Mouse (Mus musculus) limb, embryonic 14.5 days (tissue): ENCODE measurements at regions not wholly inside any gene's neighbourhood (a gene's known extent, or its start where the extent isn't known, plus 50 kb on each side); places are given as distances from the start of the nearest gene placed in this dataset.

Experiments
- ATAC-seq: fragments of 200-750 bp; cut with Nextera tagmentation; 2 replicates; pipeline ENCODE4 v1.8.0; 2017; ENCODE audit warnings: low read depth, moderate number of reproducible peaks, moderate TSS enrichment; ENCODE audit not compliant: low FRiP score
- DNase-seq: peaks from one replicate; pipeline ENCODE4 v3.0.0-alpha.2; 2015; ENCODE audit warnings: low spot score
- H3K27ac ChIP-seq: fragments of 300-500 bp; sonication (generic); replicated peaks from 2 replicates; pipeline ENCODE4 v1.5.1; 2014; ENCODE audit warnings: low read depth, mild to moderate bottlenecking, low read length, moderate library complexity, mixed read lengths
- H3K27me3 ChIP-seq: fragments of 300-500 bp; sonication (generic); 2 replicates; pipeline ENCODE4 v1.6.1; 2014; ENCODE audit warnings: low read length, mixed read lengths; ENCODE audit not compliant: control insufficient read depth, insufficient read depth
- H3K36me3 ChIP-seq: fragments of 300-500 bp; sonication (generic); 2 replicates; pipeline ENCODE4 v1.6.1; 2014; ENCODE audit warnings: mild to moderate bottlenecking, low read length, moderate library complexity, mixed read lengths; ENCODE audit not compliant: control insufficient read depth, insufficient read depth
- H3K4me1 ChIP-seq: fragments of 300-500 bp; sonication (generic); 2 replicates; pipeline ENCODE4 v1.6.1; 2014; ENCODE audit warnings: antibody characterized with exemption, low read length, mixed read lengths; ENCODE audit not compliant: control insufficient read depth, insufficient read depth
- H3K4me2 ChIP-seq: fragments of 300-500 bp; sonication (generic); replicated peaks from 2 replicates; pipeline ENCODE4 v1.6.1; 2014; ENCODE audit warnings: low read depth, mild to moderate bottlenecking, low read length, moderate library complexity; ENCODE audit not compliant: severe bottlenecking
- H3K4me3 ChIP-seq: fragments of 300-500 bp; sonication (generic); replicated peaks from 2 replicates; pipeline ENCODE4 v1.5.1; 2014; ENCODE audit warnings: low read length
- H3K9ac ChIP-seq: fragments of 300-500 bp; sonication (generic); 2 replicates; pipeline ENCODE4 v1.6.1; 2014; ENCODE audit warnings: mild to moderate bottlenecking, low read depth, low read length, moderate library complexity; ENCODE audit not compliant: severe bottlenecking
- H3K9me3 ChIP-seq: fragments of 300-500 bp; sonication (generic); 2 replicates; pipeline ENCODE4 v1.6.1; 2016; ENCODE audit warnings: low read length; ENCODE audit not compliant: control insufficient read depth
- POLR2A ChIP-seq: fragments of 200-500 bp; IDR thresholded peaks from 2 replicates; pipeline ENCODE4 v1.8.0; 2012; ENCODE audit warnings: inconsistent platforms, mild to moderate bottlenecking, moderate library complexity, borderline replicate concordance; ENCODE audit not compliant: insufficient read depth, insufficient read length; ENCODE audit errors: extremely low read depth
- WGBS: fragments of 180-500 bp; shearing (Covaris S2); extraction: QIAGEN DNeasy Blood & Tissue Kit; methylation state at CpG from one replicate; pipeline ENCODE4 v1.1.7; 2014; 5-methylcytosine and 5-hydroxymethylcytosine counted together

DNA sequence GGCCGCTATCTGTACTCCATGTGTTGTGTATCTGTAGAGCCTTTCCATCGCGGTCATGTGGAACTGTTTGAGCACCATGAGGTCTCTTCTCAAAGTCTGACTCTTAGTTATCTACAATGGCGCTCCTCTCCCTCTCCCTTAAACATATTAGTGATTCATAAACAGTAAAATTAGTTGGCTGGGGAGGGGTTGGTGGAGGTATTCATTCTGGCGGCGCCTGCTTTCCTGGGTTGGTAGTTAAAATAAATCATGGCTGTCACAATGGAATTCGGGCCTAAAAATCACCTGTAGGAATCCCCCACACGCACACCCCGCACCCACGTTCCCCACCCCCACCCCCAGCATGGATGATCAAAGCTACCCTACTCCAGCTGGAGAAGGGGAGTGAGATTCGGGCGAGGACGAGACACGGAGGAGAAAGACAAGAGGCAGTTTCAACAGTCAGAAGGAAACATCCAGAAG, 70.6 kb upstream of the Stx18 start:
- TF ChIP-seq POLR2A = no peak
- ATAC-seq = 0 out of 2 replicates have a peak, but pooled peaks have one; percentile 34
- 0 out of 2 replicates have a peak overlapping the region, but pooled peaks have one; percentile 25 for H3K9ac ChIP-seq
- H3K9me3 ChIP-seq = no peaks in the 10 kb centered on the region
- no peaks in the 10 kb centered on the region for H3K27me3 ChIP-seq
- H3K4me2 ChIP-seq = peak overlapping the region; percentile 37; the same call in 1 of the 2 replicates
- peaks cover 20% of the 10 kb centered on the region for H3K4me1 ChIP-seq
- DNase-seq = peak; percentile 30
- no peaks in the 10 kb centered on the region for H3K36me3 ChIP-seq
- H3K4me3 ChIP-seq = no peak overlapping the region
- H3K27ac ChIP-seq = 0 out of 2 replicates have a peak overlapping the region, but pooled peaks have one; percentile 20
- WGBS = 2% methylated on average over 14 of the region's 14 CpGs

DNA sequence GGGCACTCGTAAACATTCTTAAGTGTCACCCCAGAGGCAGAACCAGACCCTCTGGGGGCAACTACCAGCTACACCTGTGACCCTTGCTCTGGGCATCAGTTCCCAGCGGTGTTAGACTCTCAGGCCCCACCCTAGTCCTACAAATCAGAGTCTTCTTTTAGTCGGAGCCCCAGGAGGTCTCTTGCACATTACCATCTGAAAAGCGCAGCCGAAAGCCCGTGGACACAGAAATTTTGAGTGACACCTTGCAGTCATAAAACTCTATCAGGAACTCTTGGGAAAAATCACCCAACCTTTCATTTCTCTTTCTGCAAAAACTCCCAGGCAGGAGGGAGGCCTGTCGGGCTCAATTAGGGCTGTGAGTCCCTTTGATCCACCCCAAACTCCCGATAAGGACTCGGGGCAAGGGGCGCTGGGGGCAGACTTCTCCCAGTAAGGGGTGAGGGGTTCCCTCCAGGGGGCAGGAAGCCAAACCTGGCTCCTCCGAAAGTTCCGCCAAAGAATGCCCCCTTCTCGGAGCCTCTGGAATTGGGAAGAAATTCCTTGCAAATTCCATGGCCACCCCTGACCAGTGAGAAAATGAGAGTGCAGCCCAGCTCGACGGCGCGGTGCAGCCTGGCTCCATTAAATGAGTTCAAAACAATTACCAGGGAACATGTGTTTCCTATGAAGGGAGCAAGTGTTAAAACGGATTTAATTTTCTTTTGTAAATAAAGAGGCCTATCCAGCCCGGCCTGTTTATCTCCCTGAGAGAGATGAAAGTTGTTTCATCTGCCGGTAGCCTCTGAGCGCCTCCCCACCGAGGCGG, 71.2 kb upstream of the Stx18 start:
- ATAC-seq = peak; percentile 44; the same call in 1 of the 2 replicates
- 0 out of 2 replicates have a peak overlapping the region, but pooled peaks have one; percentile 2 for H3K4me3 ChIP-seq
- WGBS = 2% methylated on average over 23 of the region's 23 CpGs
- H3K27ac ChIP-seq = no peak overlapping the region
- H3K36me3 ChIP-seq = no peaks in the 10 kb centered on the region
- no peak for TF ChIP-seq POLR2A
- no peaks in the 10 kb centered on the region for H3K9me3 ChIP-seq
- no peak for DNase-seq
- H3K4me2 ChIP-seq = peak overlapping the region; percentile 37; the same call in 1 of the 2 replicates
- H3K27me3 ChIP-seq = no peaks in the 10 kb centered on the region
- H3K9ac ChIP-seq = no peak overlapping the region
- H3K4me1 ChIP-seq = peaks cover 25% of the 10 kb centered on the region

DNA sequence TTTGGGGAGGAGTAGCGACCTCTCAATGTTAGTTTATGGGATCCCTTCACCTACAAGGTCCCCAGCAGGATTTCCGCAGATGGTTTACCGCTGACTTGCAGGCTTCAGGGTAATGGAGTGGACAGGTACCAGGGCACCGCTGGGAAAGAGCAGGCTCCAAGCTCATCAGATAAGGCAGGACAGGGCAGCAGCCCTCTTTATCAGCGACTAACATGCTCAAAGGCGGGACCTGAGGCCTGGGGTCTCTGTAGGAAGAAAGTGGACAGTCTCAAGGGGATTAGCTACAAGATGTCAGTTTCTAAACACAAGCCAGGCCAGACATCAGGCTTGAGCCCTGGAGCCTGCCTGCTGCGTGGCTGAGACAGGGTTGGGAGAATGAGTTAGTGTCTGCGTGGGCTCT, 74.9 kb upstream of the Stx18 start:
- ATAC-seq = no peak
- Histone ChIP-seq H3K27ac (no peak overlapping the region), H3K4me3 (no peak overlapping the region), H3K9me3 (no peaks in the 10 kb centered on the region), H3K36me3 (no peaks in the 10 kb centered on the region), H3K27me3 (no peaks in the 10 kb centered on the region), H3K4me2 (no peak overlapping the region), H3K4me1 (peaks cover 23% of the 10 kb centered on the region), H3K9ac (no peak overlapping the region)
- no peak for TF ChIP-seq POLR2A
- no peak for DNase-seq
- WGBS = 43% methylated on average over 8 of the region's 8 CpGs

DNA sequence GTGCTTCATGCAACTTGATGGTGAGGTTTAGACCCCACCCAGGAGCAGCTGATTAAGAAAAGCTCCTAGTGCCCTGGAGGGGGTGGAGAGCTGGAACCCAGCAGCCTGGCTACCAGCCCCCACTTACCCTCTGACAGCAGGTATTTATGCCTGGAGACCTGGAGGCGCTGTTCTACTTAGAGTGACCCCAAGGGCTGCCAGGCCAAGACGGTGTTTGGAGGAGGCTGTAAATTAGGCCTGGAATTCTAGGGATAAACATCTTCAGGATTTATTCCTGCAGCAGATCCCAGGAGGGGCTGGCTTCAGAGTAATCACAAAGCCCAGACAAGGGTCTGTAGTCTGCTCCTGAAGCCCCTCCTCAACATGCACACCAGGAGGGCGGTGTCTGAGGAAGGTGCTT, 76.0 kb upstream of the Stx18 start:
- Histone ChIP-seq H3K9ac (no peak overlapping the region), H3K4me3 (no peak overlapping the region), H3K27ac (no peak overlapping the region), H3K36me3 (no peaks in the 10 kb centered on the region), H3K4me2 (no peak overlapping the region), H3K4me1 (peaks cover 13% of the 10 kb centered on the region), H3K9me3 (no peaks in the 10 kb centered on the region), H3K27me3 (no peaks in the 10 kb centered on the region)
- no peak for DNase-seq
- no peak for TF ChIP-seq POLR2A
- ATAC-seq = no peak
- 24% methylated on average over 3 of the region's 3 CpGs for WGBS

GRCm38 (mm10) chr5:37960216-37960615, 78.3 kb upstream of the Stx18 start:
- H3K9ac ChIP-seq = no peak overlapping the region
- no peak overlapping the region for H3K4me3 ChIP-seq
- no peaks in the 10 kb centered on the region for H3K36me3 ChIP-seq
- ATAC-seq = no peak
- no peak overlapping the region for H3K27ac ChIP-seq
- no peak for DNase-seq
- H3K9me3 ChIP-seq = no peaks in the 10 kb centered on the region
- WGBS = 68% methylated on average over 7 of the region's 7 CpGs
- peaks cover 7% of the 10 kb centered on the region for H3K4me1 ChIP-seq
- H3K4me2 ChIP-seq = no peak overlapping the region
- no peak for TF ChIP-seq POLR2A
- no peaks in the 10 kb centered on the region for H3K27me3 ChIP-seq

DNA sequence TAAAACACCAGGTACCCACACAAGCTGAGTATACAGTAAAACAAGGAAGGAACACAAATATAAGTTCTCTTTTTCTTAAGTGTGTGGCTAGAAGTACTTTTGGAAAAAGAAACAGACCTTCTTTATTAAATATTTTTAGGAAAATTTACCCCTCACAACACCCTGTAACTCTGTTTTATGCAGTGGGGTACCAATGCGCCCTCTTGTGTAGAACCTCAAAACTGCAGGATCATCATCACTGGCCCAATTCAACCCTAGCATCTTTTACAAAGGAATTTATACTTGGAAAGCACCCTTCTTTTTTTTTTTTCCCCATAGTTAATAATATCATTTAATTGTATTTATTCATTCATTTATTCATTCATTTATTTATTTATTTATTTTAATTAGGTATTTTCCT, 86.4 kb upstream of the Stx18 start:
- Histone ChIP-seq H3K9ac (no peak overlapping the region), H3K27me3 (no peaks in the 10 kb centered on the region), H3K36me3 (no peaks in the 10 kb centered on the region), H3K4me2 (no peak overlapping the region), H3K4me3 (no peak overlapping the region), H3K4me1 (no peaks in the 10 kb centered on the region), H3K27ac (no peak overlapping the region), H3K9me3 (no peaks in the 10 kb centered on the region)
- peak; percentile 28 for DNase-seq
- WGBS = 0% methylated on average over 1 of the region's 1 CpGs
- ATAC-seq = no peak
- no peak for TF ChIP-seq POLR2A
